Mouse (Mus musculus) forebrain, embryonic 11.5 days (tissue): ENCODE data around the gene Zfyve19. TPM values are rescaled to one million over a fixed set of nuclear protein-coding genes. Genes with fewer than 3 reads are reported as not detected.

Experiments
- ATAC-seq: fragments of 200-750 bp; cut with Nextera tagmentation; replicated peaks from 2 replicates; pipeline ENCODE4 v1.8.0; 2017; ENCODE audit warnings: moderate TSS enrichment; ENCODE audit not compliant: low FRiP score
- DNase-seq: peaks from one replicate; pipeline ENCODE4 v3.0.0-alpha.2; 2017; ENCODE audit warnings: low spot score
- H3K27ac ChIP-seq: fragments of 300-500 bp; sonication (generic); 2 replicates; pipeline ENCODE4 v1.5.1; 2014; ENCODE audit warnings: low read depth, low read length
- H3K27me3 ChIP-seq: fragments of 300-500 bp; sonication (generic); 2 replicates; pipeline ENCODE4 v1.6.1; 2014; ENCODE audit warnings: mild to moderate bottlenecking, low read length, mixed read lengths; ENCODE audit not compliant: control insufficient read depth, insufficient read depth
- H3K36me3 ChIP-seq: fragments of 300-500 bp; sonication (generic); 2 replicates; pipeline ENCODE4 v1.6.1; 2014; ENCODE audit warnings: mild to moderate bottlenecking, low read length, moderate library complexity, mixed read lengths; ENCODE audit not compliant: control insufficient read depth, insufficient read depth
- H3K4me1 ChIP-seq: fragments of 300-500 bp; sonication (generic); replicated peaks from 2 replicates; pipeline ENCODE4 v1.6.1; 2014; ENCODE audit warnings: low read length, mixed read lengths; ENCODE audit not compliant: control insufficient read depth, insufficient read depth
- H3K4me2 ChIP-seq: fragments of 300-500 bp; sonication (generic); 2 replicates; pipeline ENCODE4 v1.6.1; 2014; ENCODE audit warnings: low read depth, mild to moderate bottlenecking, low read length, moderate library complexity, mixed read lengths; ENCODE audit not compliant: severe bottlenecking
- H3K4me3 ChIP-seq: fragments of 300-500 bp; sonication (generic); 2 replicates; pipeline ENCODE4 v1.5.1; 2014; ENCODE audit warnings: low read depth, low read length
- H3K9ac ChIP-seq: fragments of 300-500 bp; sonication (generic); 2 replicates; pipeline ENCODE4 v1.6.1; 2014; ENCODE audit warnings: low read length
- H3K9me3 ChIP-seq: fragments of 300-500 bp; sonication (generic); 2 replicates; pipeline ENCODE4 v1.6.1; 2016; ENCODE audit warnings: low read length, mixed read lengths; ENCODE audit not compliant: control insufficient read depth
- WGBS: fragments of 180-500 bp; shearing (Covaris S2); extraction: QIAGEN DNeasy Blood & Tissue Kit; methylation state at CpG from one replicate; pipeline ENCODE4 v1.1.7; 2014; 5-methylcytosine and 5-hydroxymethylcytosine counted together
- polyA plus RNA-seq: library from polyadenylated mRNA; unstranded; fragments of >200 nt; fragmentation: Nextera tagmentation; extraction: Ambion mirVana; gene quantifications from 2 replicates; pipeline ENCODE4 v1.2.1, GENCODE M21; 2014

The Zfyve19 gene
- polyA plus RNA-seq, 1 experiment from 2014 or later: 41.7 TPM

DNA sequence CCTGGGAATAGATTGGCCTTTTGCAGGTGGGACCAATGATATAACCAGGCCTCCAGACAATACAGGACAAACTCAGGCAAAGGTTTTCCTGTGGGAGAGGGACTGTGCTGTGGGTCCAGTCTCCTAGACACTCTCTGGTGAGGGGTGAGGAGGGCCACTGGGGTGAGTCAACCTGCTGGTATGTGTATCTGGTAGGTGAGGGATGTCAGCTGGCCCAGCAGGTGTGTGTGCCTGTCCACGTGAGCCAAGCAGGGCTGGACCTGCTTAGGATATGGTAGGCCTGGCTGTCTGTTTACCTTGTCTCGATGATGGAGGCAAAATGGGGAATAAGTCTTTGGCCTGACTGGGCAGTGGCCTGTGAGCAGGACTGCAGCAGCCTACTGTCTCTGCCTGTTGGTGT lies 30.3 kb downstream of the Zfyve19 start:
- WGBS: 75% methylated on average over 2 of the region's 2 CpGs
- Histone ChIP-seq H3K4me3 (no peak overlapping the region), H3K9me3 (no peaks in the 10 kb centered on the region), H3K4me1 (peaks cover 10% of the 10 kb centered on the region), H3K27ac (no peak overlapping the region), H3K4me2 (no peak overlapping the region), H3K36me3 (no peaks in the 10 kb centered on the region), H3K9ac (no peak overlapping the region), H3K27me3 (peaks cover 41% of the 10 kb centered on the region)
- DNase-seq (no peak), ATAC-seq (no peak)

GRCm38 (mm10) chr2:119240075-119240818 lies 31.8 kb downstream of the Zfyve19 start:
- Histone ChIP-seq H3K4me3 (no peak overlapping the region), H3K4me1 (peaks cover 10% of the 10 kb centered on the region), H3K4me2 (no peak overlapping the region), H3K27me3 (peaks cover 41% of the 10 kb centered on the region), H3K9me3 (no peaks in the 10 kb centered on the region), H3K27ac (no peak overlapping the region), H3K36me3 (no peaks in the 10 kb centered on the region), H3K9ac (no peak overlapping the region)
- 75% methylated on average over 4 of the region's 4 CpGs for WGBS
- no peak for DNase-seq
- no peak for ATAC-seq

DNA sequence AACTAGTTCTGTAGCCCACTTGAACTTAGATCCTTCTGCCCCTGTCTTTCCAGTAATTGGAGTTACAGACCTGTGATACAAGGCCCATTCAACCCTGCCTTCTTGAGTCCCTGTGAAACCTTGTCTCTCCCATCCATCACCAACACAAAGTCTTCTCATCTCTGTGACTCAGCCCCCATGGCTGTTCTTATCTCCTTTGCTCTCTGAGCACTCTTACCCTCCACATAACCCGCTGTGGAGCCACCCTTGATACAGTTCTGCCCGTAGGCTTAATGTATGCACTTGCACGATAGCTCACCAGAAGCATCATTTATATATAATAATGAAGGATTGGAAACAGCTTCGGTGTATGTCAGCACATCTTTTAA lies 32.4 kb downstream of the Zfyve19 start:
- ATAC-seq (no peak), DNase-seq (no peak)
- no peaks in the 10 kb centered on the region for H3K9me3 ChIP-seq
- no peaks in the 10 kb centered on the region for H3K36me3 ChIP-seq
- no peak overlapping the region for H3K4me3 ChIP-seq
- H3K27ac ChIP-seq: no peak overlapping the region
- H3K4me2 ChIP-seq: no peak overlapping the region
- peaks cover 36% of the 10 kb centered on the region for H3K27me3 ChIP-seq
- peaks cover 10% of the 10 kb centered on the region for H3K4me1 ChIP-seq
- H3K9ac ChIP-seq: no peak overlapping the region
- whole genome bisulfite sequencing: 94% methylated on average over 4 of the region's 4 CpGs

DNA sequence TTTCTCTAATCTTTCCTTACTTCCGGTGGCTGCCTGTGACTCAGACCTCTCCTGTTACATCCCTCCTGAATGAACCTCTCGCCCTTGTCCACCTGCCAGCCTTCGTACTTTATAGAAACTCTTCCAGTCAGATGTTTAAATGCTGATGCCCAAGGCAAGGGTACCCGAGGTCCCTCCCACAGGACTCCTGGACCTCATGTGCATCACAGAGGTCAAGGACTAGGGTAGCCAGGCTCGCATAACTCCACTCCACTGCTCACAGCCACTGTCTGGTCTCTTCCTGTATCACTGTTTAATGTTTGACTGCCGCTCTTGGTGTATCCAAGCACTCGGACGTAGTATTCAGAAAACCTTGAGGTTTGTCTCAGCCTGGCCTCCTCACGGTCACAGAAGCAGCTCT lies 34.1 kb downstream of the Zfyve19 start:
- Histone ChIP-seq H3K4me2 (no peak overlapping the region), H3K9me3 (no peaks in the 10 kb centered on the region), H3K27me3 (peaks cover 18% of the 10 kb centered on the region), H3K4me3 (no peak overlapping the region), H3K9ac (no peak overlapping the region), H3K27ac (no peak overlapping the region), H3K4me1 (peaks cover 5% of the 10 kb centered on the region; the same call in 1 of the 2 replicates), H3K36me3 (no peaks in the 10 kb centered on the region)
- WGBS: 88% methylated on average over 9 of the region's 9 CpGs
- no peak for ATAC-seq
- DNase-seq: no peak

DNA sequence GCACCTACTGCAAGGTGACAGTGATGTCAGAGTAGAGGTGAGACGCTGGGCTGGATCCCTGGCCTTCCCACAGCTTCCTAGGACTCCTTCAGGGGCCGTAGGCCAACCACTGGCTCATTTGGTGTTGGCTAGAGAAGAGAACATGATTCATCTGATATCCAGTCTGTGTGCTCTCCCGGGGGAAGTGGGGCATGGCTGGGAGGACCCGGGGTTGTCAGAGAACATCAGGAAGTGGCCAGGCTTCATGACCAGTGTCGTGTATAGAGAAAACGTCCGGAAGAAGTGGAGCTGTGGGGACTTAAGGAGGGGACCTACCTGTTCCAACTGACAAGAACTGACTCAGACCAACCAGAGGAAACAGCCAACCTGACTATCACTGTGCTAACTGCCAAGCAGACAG lies 36.8 kb downstream of the Zfyve19 start:
- no peak overlapping the region for H3K9ac ChIP-seq
- no peaks in the 10 kb centered on the region for H3K27me3 ChIP-seq
- 90% methylated on average over 7 of the region's 7 CpGs for WGBS
- ATAC-seq (no peak), DNase-seq (no peak)
- no peaks in the 10 kb centered on the region for H3K9me3 ChIP-seq
- H3K27ac ChIP-seq: no peak overlapping the region
- no peak overlapping the region for H3K4me3 ChIP-seq
- no peaks in the 10 kb centered on the region for H3K4me1 ChIP-seq
- no peak overlapping the region for H3K4me2 ChIP-seq
- H3K36me3 ChIP-seq: no peaks in the 10 kb centered on the region

GRCm38 (mm10) chr2:119247904-119248303 lies 39.5 kb downstream of the Zfyve19 start:
- no peak for DNase-seq
- 91% methylated on average over 9 of the region's 9 CpGs for WGBS
- H3K4me2 ChIP-seq: no peak overlapping the region

GRCm38 (mm10) chr2:119249592-119250061 lies 41.2 kb downstream of the Zfyve19 start:
- ATAC-seq (no peak), DNase-seq (no peak)
- no peak overlapping the region for H3K4me2 ChIP-seq
- no peak overlapping the region for H3K9ac ChIP-seq
- H3K4me1 ChIP-seq: no peaks in the 10 kb centered on the region
- WGBS: 79% methylated on average over 4 of the region's 4 CpGs
- H3K9me3 ChIP-seq: no peaks in the 10 kb centered on the region
- H3K4me3 ChIP-seq: no peak overlapping the region
- no peaks in the 10 kb centered on the region for H3K36me3 ChIP-seq
- H3K27ac ChIP-seq: no peak overlapping the region
- H3K27me3 ChIP-seq: no peaks in the 10 kb centered on the region

More at GRCm38 (mm10) chr2:119247904-119248303, 39.5 kb downstream of the Zfyve19 start:
- no peaks in the 10 kb centered on the region for H3K9me3 ChIP-seq
- H3K4me3 ChIP-seq: no peak overlapping the region
- no peaks in the 10 kb centered on the region for H3K4me1 ChIP-seq
- no peak overlapping the region for H3K9ac ChIP-seq
- ATAC-seq: no peak
- no peak overlapping the region for H3K27ac ChIP-seq
- no peaks in the 10 kb centered on the region for H3K36me3 ChIP-seq
- H3K27me3 ChIP-seq: no peaks in the 10 kb centered on the region

DNA sequence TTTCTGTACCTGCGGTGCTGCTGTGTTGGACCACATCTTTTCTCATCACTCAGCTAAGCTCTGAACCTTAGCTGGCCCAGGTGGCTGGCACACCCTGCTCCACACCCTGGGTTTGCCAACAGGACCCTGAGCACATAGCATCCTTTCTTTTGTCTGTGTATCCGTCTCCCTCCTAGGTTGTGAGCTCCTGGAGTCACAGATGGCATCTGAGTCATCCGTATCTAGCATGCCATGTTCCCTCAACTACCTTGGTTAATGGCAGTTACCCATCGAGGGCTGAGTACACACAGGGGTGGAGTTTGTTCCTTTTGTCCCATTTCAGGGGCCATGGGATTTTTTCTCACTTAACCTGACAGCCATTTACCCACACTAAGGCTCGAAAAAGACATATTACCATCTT lies 42.0 kb downstream of the Zfyve19 start:
- Histone ChIP-seq H3K36me3 (no peaks in the 10 kb centered on the region), H3K9me3 (no peaks in the 10 kb centered on the region), H3K4me3 (no peak overlapping the region), H3K27ac (no peak overlapping the region), H3K4me2 (no peak overlapping the region), H3K9ac (no peak overlapping the region), H3K27me3 (no peaks in the 10 kb centered on the region), H3K4me1 (no peaks in the 10 kb centered on the region)
- ATAC-seq (no peak), DNase-seq (no peak)
- 67% methylated on average over 5 of the region's 5 CpGs for WGBS
